Mouse (Mus musculus): ENCODE measurements at regions not wholly inside any gene's neighbourhood (a gene's known extent, or its start where the extent isn't known, plus 50 kb on each side); places are given as distances from the start of the nearest gene placed in this dataset.

DNA sequence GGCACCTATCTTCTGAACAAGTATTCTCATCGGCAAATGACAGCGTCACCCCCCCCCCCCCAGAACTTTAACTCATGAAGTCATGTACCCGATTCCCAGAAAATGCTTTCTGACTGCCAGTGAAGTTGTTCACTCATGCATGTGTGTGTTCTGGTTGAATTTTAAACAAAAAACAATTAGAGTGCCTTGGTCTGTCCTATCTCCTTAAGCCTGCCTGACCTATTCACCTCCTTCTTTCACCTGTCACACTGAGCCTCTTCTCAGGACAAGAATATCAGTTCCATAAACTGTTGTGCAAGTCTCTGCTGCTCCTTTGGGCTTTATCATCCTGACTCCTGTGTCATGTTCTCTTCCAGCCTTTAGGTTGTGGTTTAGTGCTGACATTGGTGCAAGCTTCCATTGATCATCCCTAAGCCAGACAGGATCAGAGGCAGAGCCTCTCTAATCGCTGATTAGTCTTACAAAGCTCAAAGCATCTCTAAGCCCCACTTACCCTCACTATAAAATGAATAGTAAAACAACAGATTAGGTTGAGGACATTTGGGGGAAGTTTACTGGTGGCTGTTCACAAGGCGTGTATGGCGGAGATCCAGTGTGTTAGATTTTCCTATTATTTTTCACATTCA is 345.2 kb upstream of the Robo2 start:
- H3K4me1 ChIP-seq (ENCODE audit: control insufficient read depth, insufficient read depth, low read length), result no peaks in the 10 kb centered on the region
- no peaks in the 10 kb centered on the region for H3K79me2 ChIP-seq (ENCODE audit: control insufficient read depth, insufficient read depth, low read length)
- 67% methylated on average over 6 of the region's 6 CpGs for WGBS
- H3K27me3 ChIP-seq (ENCODE audit: control insufficient read depth, insufficient read depth, low read length), result no peaks in the 10 kb centered on the region
- TF ChIP-seq CTCF (IDR thresholded peaks at IDR 0.05; ENCODE audit: low read depth, low read length), result no peak
- no peak for TF ChIP-seq POLR2A (IDR thresholded peaks at IDR 0.05; ENCODE audit: extremely low read depth, insufficient read depth, low read length)
- H3K36me3 ChIP-seq (ENCODE audit: control insufficient read depth, insufficient read depth, low read length), result no peaks in the 10 kb centered on the region
- no peak overlapping the region for H3K4me3 ChIP-seq (ENCODE audit: insufficient read depth, low read depth, low read length)
- no peak overlapping the region for H3K9ac ChIP-seq (ENCODE audit: low read depth, low read length)
- no peak for DNase-seq (ENCODE audit: extremely low read depth, low read depth, low spot score)
- no peak overlapping the region for H3K27ac ChIP-seq (replicated peaks; ENCODE audit: insufficient read depth, low read depth, low read length)

DNA sequence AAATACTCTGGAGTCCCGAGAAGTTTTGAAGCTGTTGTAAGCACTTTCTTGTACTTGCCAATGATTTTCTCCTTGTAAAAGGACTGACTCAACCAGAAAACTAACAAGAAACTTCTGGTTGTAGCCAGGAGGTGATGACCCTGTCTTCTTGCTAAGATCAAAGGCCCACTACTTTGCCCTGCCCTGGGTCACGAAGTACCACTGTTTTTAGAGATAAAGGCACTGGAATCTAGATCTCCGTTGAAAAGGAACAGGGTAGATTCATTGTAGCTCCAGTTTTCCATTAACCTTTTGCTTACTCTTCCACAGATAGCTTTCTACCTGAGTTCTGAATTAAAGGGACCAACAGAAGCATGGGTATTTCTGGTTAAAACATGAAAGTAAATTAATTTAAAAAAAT is 339.3 kb upstream of the Robo2 start:
- no peak overlapping the region for H3K9ac ChIP-seq (ENCODE audit: low read depth, low read length)
- DNase-seq (ENCODE audit: extremely low read depth, low read depth, low spot score), result no peak
- no peaks in the 10 kb centered on the region for H3K36me3 ChIP-seq (ENCODE audit: control insufficient read depth, insufficient read depth, low read length)
- TF ChIP-seq CTCF (IDR thresholded peaks at IDR 0.05; ENCODE audit: low read depth, low read length) (no peak), POLR2A (IDR thresholded peaks at IDR 0.05; ENCODE audit: extremely low read depth, insufficient read depth, low read length) (no peak)
- no peak overlapping the region for H3K27ac ChIP-seq (replicated peaks; ENCODE audit: insufficient read depth, low read depth, low read length)
- WGBS, result 15% methylated on average over 3 of the region's 3 CpGs
- H3K79me2 ChIP-seq (ENCODE audit: control insufficient read depth, insufficient read depth, low read length), result no peaks in the 10 kb centered on the region
- no peaks in the 10 kb centered on the region for H3K27me3 ChIP-seq (ENCODE audit: control insufficient read depth, insufficient read depth, low read length)
- H3K4me3 ChIP-seq (ENCODE audit: insufficient read depth, low read depth, low read length), result no peak overlapping the region
- no peaks in the 10 kb centered on the region for H3K4me1 ChIP-seq (ENCODE audit: control insufficient read depth, insufficient read depth, low read length)

DNA sequence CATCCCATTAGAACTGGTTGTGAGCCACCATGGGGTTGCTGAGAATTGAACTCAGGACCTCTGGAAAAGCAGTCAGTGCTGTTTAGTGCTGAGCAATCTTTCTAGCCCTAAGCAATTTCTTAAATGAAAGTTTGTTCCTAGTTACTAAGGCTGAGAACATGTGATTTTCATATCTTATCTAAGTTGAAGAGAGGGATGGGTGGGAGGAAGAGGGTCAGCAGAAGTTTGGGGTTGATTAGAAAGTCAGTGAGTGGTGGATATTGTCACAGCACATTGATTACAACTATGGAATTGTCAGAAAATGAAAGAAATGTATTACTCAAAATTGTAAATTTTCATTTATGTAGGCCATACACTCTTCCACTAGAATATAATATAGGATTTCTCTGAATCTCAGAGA is 337.4 kb upstream of the Robo2 start:
- Histone ChIP-seq H3K27me3 (ENCODE audit: control insufficient read depth, insufficient read depth, low read length) (no peaks in the 10 kb centered on the region), H3K79me2 (ENCODE audit: control insufficient read depth, insufficient read depth, low read length) (no peaks in the 10 kb centered on the region), H3K27ac (replicated peaks; ENCODE audit: insufficient read depth, low read depth, low read length) (no peak overlapping the region), H3K36me3 (ENCODE audit: control insufficient read depth, insufficient read depth, low read length) (no peaks in the 10 kb centered on the region), H3K4me3 (ENCODE audit: insufficient read depth, low read depth, low read length) (no peak overlapping the region), H3K9ac (ENCODE audit: low read depth, low read length) (no peak overlapping the region), H3K4me1 (ENCODE audit: control insufficient read depth, insufficient read depth, low read length) (no peaks in the 10 kb centered on the region)
- no peak for TF ChIP-seq CTCF (IDR thresholded peaks at IDR 0.05; ENCODE audit: low read depth, low read length)
- no peak for TF ChIP-seq POLR2A (IDR thresholded peaks at IDR 0.05; ENCODE audit: extremely low read depth, insufficient read depth, low read length)
- no peak for DNase-seq (ENCODE audit: extremely low read depth, low read depth, low spot score)

DNA sequence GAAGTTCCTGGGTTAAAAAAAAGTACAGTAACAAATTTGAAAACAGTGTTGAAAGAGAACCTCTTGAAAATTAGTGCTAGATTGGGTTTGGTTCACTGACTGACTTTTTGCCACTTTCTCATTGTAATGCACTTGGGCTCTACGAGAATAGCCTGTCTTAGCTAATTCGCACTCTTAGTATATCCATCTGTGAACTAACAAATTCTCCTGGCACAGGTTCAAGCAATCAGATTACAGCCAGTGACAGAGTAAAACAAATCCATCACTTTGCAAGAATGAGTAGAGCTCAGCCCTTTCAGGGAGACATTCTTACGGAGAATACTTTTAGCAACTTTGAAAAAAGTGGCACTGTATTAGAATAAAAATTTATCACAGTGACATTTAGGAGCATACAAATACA is 331.9 kb upstream of the Robo2 start:
- no peak for DNase-seq (ENCODE audit: extremely low read depth, low read depth, low spot score)
- TF ChIP-seq CTCF (IDR thresholded peaks at IDR 0.05; ENCODE audit: low read depth, low read length), result no peak
- no peak for TF ChIP-seq POLR2A (IDR thresholded peaks at IDR 0.05; ENCODE audit: extremely low read depth, insufficient read depth, low read length)
- H3K9ac ChIP-seq (ENCODE audit: low read depth, low read length), result no peak overlapping the region
- H3K27me3 ChIP-seq (ENCODE audit: control insufficient read depth, insufficient read depth, low read length), result no peaks in the 10 kb centered on the region
- no peak overlapping the region for H3K27ac ChIP-seq (replicated peaks; ENCODE audit: insufficient read depth, low read depth, low read length)
- no peaks in the 10 kb centered on the region for H3K36me3 ChIP-seq (ENCODE audit: control insufficient read depth, insufficient read depth, low read length)
- WGBS, result 82% methylated on average over 3 of the region's 3 CpGs
- H3K79me2 ChIP-seq (ENCODE audit: control insufficient read depth, insufficient read depth, low read length), result no peaks in the 10 kb centered on the region
- H3K4me1 ChIP-seq (ENCODE audit: control insufficient read depth, insufficient read depth, low read length), result no peaks in the 10 kb centered on the region
- H3K4me3 ChIP-seq (ENCODE audit: insufficient read depth, low read depth, low read length), result no peak overlapping the region

DNA sequence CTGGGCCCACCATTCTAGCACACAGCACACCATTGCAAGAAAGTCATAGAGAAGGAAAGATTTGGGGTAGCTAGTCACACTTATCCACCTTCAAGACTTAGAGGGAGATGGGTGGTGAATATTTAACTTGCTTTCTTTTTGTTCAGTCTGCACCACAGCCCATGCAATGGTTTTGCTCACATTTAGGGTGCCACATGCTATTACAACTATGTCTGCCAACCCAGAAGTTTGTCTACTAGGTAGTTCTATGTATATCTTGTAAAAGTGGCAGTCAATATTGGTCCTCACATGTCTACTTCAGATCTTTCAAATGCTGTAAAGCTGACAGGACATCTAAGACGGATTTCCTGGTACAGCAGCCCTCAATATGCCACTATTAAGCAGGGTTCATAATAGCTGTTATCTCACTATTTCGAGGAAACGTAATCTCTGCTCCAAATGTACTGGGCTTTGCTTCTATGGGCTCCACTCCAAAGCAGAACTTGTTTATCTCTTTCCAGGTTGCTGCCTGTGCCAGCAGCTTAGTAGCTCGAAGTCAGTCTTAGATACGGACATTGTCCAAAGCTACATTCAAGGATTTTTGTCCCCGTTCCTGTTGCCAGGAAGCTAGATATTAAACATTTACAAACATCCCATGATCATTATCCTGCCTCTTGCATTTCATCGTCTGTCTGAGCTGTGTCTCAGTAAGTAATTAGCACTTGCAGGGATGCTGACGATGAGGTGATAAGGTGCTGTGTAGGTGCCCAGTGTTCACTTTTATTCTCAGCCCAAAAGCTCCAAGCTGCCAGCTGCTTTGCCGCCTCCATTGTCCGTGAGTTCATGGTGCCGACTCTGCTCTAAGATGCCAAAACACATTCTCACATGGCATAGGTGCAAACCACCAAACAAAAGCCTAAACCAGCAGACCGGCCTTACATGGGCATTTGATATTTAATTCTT is 327.8 kb upstream of the Robo2 start:
- H3K79me2 ChIP-seq (ENCODE audit: control insufficient read depth, insufficient read depth, low read length), result no peaks in the 10 kb centered on the region
- no peaks in the 10 kb centered on the region for H3K27me3 ChIP-seq (ENCODE audit: control insufficient read depth, insufficient read depth, low read length)
- H3K36me3 ChIP-seq (ENCODE audit: control insufficient read depth, insufficient read depth, low read length), result no peaks in the 10 kb centered on the region
- DNase-seq (ENCODE audit: extremely low read depth, low read depth, low spot score), result peak; percentile 21
- H3K9ac ChIP-seq (ENCODE audit: low read depth, low read length), result no peak overlapping the region
- TF ChIP-seq POLR2A (IDR thresholded peaks at IDR 0.05; ENCODE audit: extremely low read depth, insufficient read depth, low read length) (no peak), CTCF (IDR thresholded peaks at IDR 0.05; ENCODE audit: low read depth, low read length) (no peak)
- no peak overlapping the region for H3K4me3 ChIP-seq (ENCODE audit: insufficient read depth, low read depth, low read length)
- no peaks in the 10 kb centered on the region for H3K4me1 ChIP-seq (ENCODE audit: control insufficient read depth, insufficient read depth, low read length)
- 70% methylated on average over 12 of the region's 12 CpGs for WGBS
- H3K27ac ChIP-seq (replicated peaks; ENCODE audit: insufficient read depth, low read depth, low read length), result no peak overlapping the region

Measured in liver, adult 2 months (tissue).